In the genomic region with DNA sequence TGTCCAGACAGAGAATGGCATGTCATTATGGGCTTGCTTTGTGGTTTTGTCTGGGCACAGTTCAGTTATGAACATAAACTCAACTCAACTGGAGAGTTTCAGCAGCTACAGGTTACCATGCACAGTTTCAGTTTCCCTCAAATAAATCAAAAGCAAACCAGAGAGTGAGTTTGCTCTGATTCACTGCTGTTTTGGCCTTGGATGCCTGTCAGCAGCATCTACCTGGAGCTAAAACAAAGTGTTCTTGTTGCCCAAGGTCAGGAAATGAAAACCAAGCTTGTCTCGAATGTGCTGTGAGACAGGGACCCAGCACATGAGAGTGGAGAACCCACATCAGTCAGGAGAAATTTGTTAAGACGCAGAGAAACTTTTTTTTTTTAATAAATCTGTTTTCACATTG, we compare ENCODE assay signal across 19 mouse cellular contexts.
DNase-seq lines count a peak whose midpoint lies in the region; TF ChIP-seq lines count a peak whose summit lies in the region.
"Had no signal": no experiment of that assay in that cellular context is flagged by ENCODE, and none has a peak within 500 bp of the region (broad histone marks: within the 10 kb centered on the region; RNA-seq: fewer than 3 reads in every experiment).

No protein-coding gene starts in this region.

- H3K79me2 ChIP-seq in liver, adult 2 months (ENCODE audit: control insufficient read depth, insufficient read depth, low read length) = no peaks in the 10 kb centered on the region

- peaks cover 20% of the 10 kb centered on the region for H3K36me3 ChIP-seq in liver, adult 2 months (ENCODE audit: control insufficient read depth, insufficient read depth, low read length)
- H3K36me3 ChIP-seq: G1E; intestine, embryonic 15.5 days had no signal

- DNase-seq in adrenal gland, adult 2 months = peak; percentile 34
- DNase-seq in adrenal gland, adult 18-20 months (ENCODE audit: low spot score in 2 of 2) = no peak
- DNase-seq in liver, adult 2 months (ENCODE audit: extremely low read depth, low read depth, low spot score) = peak; percentile 23
- no peak for DNase-seq in liver
- DNase-seq in forelimb bud, embryonic 11.5 days (ENCODE audit: low read depth, low spot score) = peak; percentile 35
- DNase-seq in right cerebral cortex, postnatal 36 days (ENCODE audit: low spot score in 2 of 2) = no peak
- no peak for DNase-seq in left cerebral cortex, postnatal 4 days
- DNase-seq: adrenal gland, postnatal 25 days; cerebellum, adult 18-20 months; cerebellum, adult 9-11 months; cerebellum, postnatal 36 days; gastrocnemius, adult 2 months; gastrocnemius, postnatal 25 days had no signal

- TF ChIP-seq POLR2A in liver, adult 2 months (IDR thresholded peaks at IDR 0.05; ENCODE audit: extremely low read depth, insufficient read depth, low read length) = no peak

- no peak overlapping the region for H3K4me3 ChIP-seq in liver, adult 2 months (ENCODE audit: insufficient read depth, low read depth, low read length)
- H3K4me3 ChIP-seq: forebrain, embryonic 12.5 days; gastrocnemius, adult 2 months; heart, embryonic 12.5 days; hindbrain, embryonic 10.5 days; intestine, embryonic 15.5 days had no signal

- no peaks in the 10 kb centered on the region for H3K4me1 ChIP-seq in liver, adult 2 months (ENCODE audit: control insufficient read depth, insufficient read depth, low read length)
- H3K4me1 ChIP-seq: forebrain, embryonic 12.5 days; heart, embryonic 12.5 days; hindbrain, embryonic 10.5 days; intestine, embryonic 15.5 days had no signal

- TF ChIP-seq CTCF in liver, adult 2 months (IDR thresholded peaks at IDR 0.05; ENCODE audit: low read depth, low read length) = no peak

- 63% methylated on average over 2 of the region's 2 CpGs for WGBS in liver, adult 2 months

- H3K9ac ChIP-seq in liver, adult 2 months (ENCODE audit: low read depth, low read length) = no peak overlapping the region
- H3K9ac ChIP-seq: forebrain, embryonic 12.5 days; heart, embryonic 12.5 days; hindbrain, embryonic 14.5 days; intestine, embryonic 15.5 days had no signal

- H3K27me3 ChIP-seq in liver, adult 2 months (ENCODE audit: control insufficient read depth, insufficient read depth, low read length) = no peaks in the 10 kb centered on the region
- H3K27me3 ChIP-seq: forebrain, embryonic 12.5 days; heart, embryonic 12.5 days; intestine, embryonic 15.5 days had no signal

- intact Hi-C loops in left cerebral cortex, postnatal 4 days (cut with DNase I) = no loop called here

- no peak overlapping the region for H3K27ac ChIP-seq in liver, adult 2 months (replicated peaks; ENCODE audit: insufficient read depth, low read depth, low read length)
- H3K27ac ChIP-seq: forebrain, embryonic 12.5 days; gastrocnemius, adult 2 months; hindbrain, embryonic 10.5 days; hindbrain, embryonic 14.5 days; intestine, embryonic 15.5 days had no signal

Comparison
In these comparisons a context has a peak if more than half of its experiments do, and no peak if none do; other contexts are left out.
1. DNase-seq: peak in adrenal gland, adult 2 months (single experiment), liver, adult 2 months (single experiment) and forelimb bud, embryonic 11.5 days (single experiment); none in adrenal gland, adult 18-20 months (0 of 2), liver (single experiment), right cerebral cortex, postnatal 36 days (0 of 2) and left cerebral cortex, postnatal 4 days (single experiment).